Mouse (Mus musculus) forebrain, postnatal 0 days (tissue): Measurements from ENCODE around the gene Tomm5. TPM values are rescaled to one million over a fixed set of nuclear protein-coding genes. Genes with fewer than 3 reads are reported as not detected.
A peak's percentile ranks its signal among the peaks of the same experiment; 100 is the strongest.
"Not testable (repeated sequence)": the region's sequence is repeated elsewhere in the genome, so short reads cannot be mapped to it uniquely, and the experiment has no call there.

Source experiments
- ATAC-seq: fragments of 200-750 bp; cut with Nextera tagmentation; 2 replicates; pipeline ENCODE4 v1.8.0; 2017; ENCODE audit warnings: mild to moderate bottlenecking, moderate library complexity
- DNase-seq: peaks from one replicate; pipeline ENCODE4 v3.0.0-alpha.2; 2015
- H3K27ac ChIP-seq: fragments of 300-500 bp; sonication (generic); 2 replicates; pipeline ENCODE4 v1.5.1; 2014; ENCODE audit warnings: low read depth, mild to moderate bottlenecking, antibody characterized with exemption, low read length, moderate library complexity, mixed read lengths
- H3K27me3 ChIP-seq: fragments of 300-500 bp; sonication (generic); 2 replicates; pipeline ENCODE4 v1.6.1; 2014; ENCODE audit warnings: mild to moderate bottlenecking, low read length, mixed read lengths; ENCODE audit not compliant: insufficient read depth
- H3K36me3 ChIP-seq: fragments of 300-500 bp; sonication (generic); 2 replicates; pipeline ENCODE4 v1.6.1; 2014; ENCODE audit warnings: mild to moderate bottlenecking, moderate library complexity; ENCODE audit not compliant: insufficient read depth
- H3K4me1 ChIP-seq: fragments of 300-500 bp; sonication (generic); 2 replicates; pipeline ENCODE4 v1.6.1; 2014; ENCODE audit warnings: antibody characterized with exemption; ENCODE audit not compliant: insufficient read depth
- H3K4me2 ChIP-seq: fragments of 300-500 bp; sonication (generic); 2 replicates; pipeline ENCODE4 v1.6.1; 2014; ENCODE audit warnings: low read depth, mild to moderate bottlenecking, moderate library complexity
- H3K4me3 ChIP-seq: fragments of 300-500 bp; sonication (generic); 2 replicates; pipeline ENCODE4 v1.5.1; 2014; ENCODE audit warnings: low read depth, low read length, mixed read lengths
- H3K9ac ChIP-seq: fragments of 300-500 bp; sonication (generic); 2 replicates; pipeline ENCODE4 v1.6.1; 2014; ENCODE audit warnings: mild to moderate bottlenecking
- H3K9me3 ChIP-seq: fragments of 300-500 bp; sonication (generic); 2 replicates; pipeline ENCODE4 v1.6.1; 2016; ENCODE audit warnings: low read length
- CTCF ChIP-seq: sonication (generic); IDR thresholded peaks from 2 replicates; pipeline ENCODE4 v1.5.1; 2016; ENCODE audit warnings: antibody characterized with exemption, control low read depth, low read depth
- WGBS: fragments of 180-500 bp; shearing (Covaris S2); extraction: QIAGEN DNeasy Blood & Tissue Kit; methylation state at CpG from one replicate; pipeline ENCODE4 v1.1.7; 2014; 5-methylcytosine and 5-hydroxymethylcytosine counted together
- polyA plus RNA-seq: library from polyadenylated mRNA; unstranded; fragments of >200 nt; fragmentation: Nextera tagmentation; extraction: Ambion mirVana; gene quantifications from 2 replicates; pipeline ENCODE4 v1.2.1, GENCODE M21; 2015
- total RNA-seq: library from RNA; depleted of rRNA; stranded (reverse); fragments of >200 nt; gene quantifications from 2 replicates; pipeline ENCODE4 v1.2.3, GENCODE M21; 2014

The Tomm5 gene
- total and polyA plus RNA-seq, 2 experiments from 2014 or later: 114 to 208 TPM

- Histone ChIP-seq H3K27me3 (no peaks in the 10 kb centered on the region), H3K9me3 (no peaks in the 10 kb centered on the region), H3K36me3 (no peaks in the 10 kb centered on the region), H3K27ac (peak within 1 kb of the TSS; percentile 92), H3K4me3 (peak within 1 kb of the TSS; percentile 92), H3K4me2 (peak within 1 kb of the TSS; percentile 65), H3K9ac (peak within 1 kb of the TSS; percentile 92), H3K4me1 (peaks cover 12% of the 10 kb centered on the region; the same call in 1 of the 2 replicates)
- DNase-seq (peak; percentile 92), ATAC-seq (peak; percentile 87)
- no peak for TF ChIP-seq CTCF
- 2% methylated on average over 77 of the region's 77 CpGs for WGBS
These were observed 23.7 kb downstream of the Tomm5 start, which contains the start of gene Fbxo10 for GRCm38 (mm10) chr4:45084021-45084894. Gene Fbxo10 (minus strand): TSS chr4:45084604.

GRCm38 (mm10) chr4:45083487-45083886 lies 24.4 kb downstream of the Tomm5 start:
- H3K9ac ChIP-seq: peak overlapping the region; percentile 92
- peaks cover 4% of the 10 kb centered on the region; the same call in 1 of the 2 replicates for H3K36me3 ChIP-seq
- H3K27ac ChIP-seq: peak overlapping the region; percentile 92
- WGBS: under 1% methylated on average over 8 of the region's 8 CpGs
- no peak for TF ChIP-seq CTCF
- H3K27me3 ChIP-seq: no peaks in the 10 kb centered on the region
- H3K4me3 ChIP-seq: peak overlapping the region; percentile 92
- peaks cover 12% of the 10 kb centered on the region; the same call in 1 of the 2 replicates for H3K4me1 ChIP-seq
- peak overlapping the region; percentile 65 for H3K4me2 ChIP-seq
- no peaks in the 10 kb centered on the region for H3K9me3 ChIP-seq
- DNase-seq (peak; percentile 80), ATAC-seq (peak; percentile 57)

- DNase-seq (peak; percentile 65), ATAC-seq (peak; percentile 1; the same call in 1 of the 2 replicates)
- peak overlapping the region; percentile 92 for H3K27ac ChIP-seq
- peak overlapping the region; percentile 65 for H3K4me2 ChIP-seq
- no peak; the same call in 1 of the 2 replicates for TF ChIP-seq CTCF
- H3K27me3 ChIP-seq: no peaks in the 10 kb centered on the region
- H3K9me3 ChIP-seq: no peaks in the 10 kb centered on the region
- peaks cover 12% of the 10 kb centered on the region; the same call in 1 of the 2 replicates for H3K4me1 ChIP-seq
- H3K4me3 ChIP-seq: peak overlapping the region; percentile 92
- 58% methylated on average over 9 of the region's 9 CpGs for WGBS
- H3K36me3 ChIP-seq: peaks cover 5% of the 10 kb centered on the region; the same call in 1 of the 2 replicates
- peak overlapping the region; percentile 92 for H3K9ac ChIP-seq
These were observed 25.0 kb downstream of the Tomm5 start for GRCm38 (mm10) chr4:45082951-45083350.

- 63% methylated on average over 4 of the region's 4 CpGs for WGBS
These were observed 26.9 kb downstream of the Tomm5 start for GRCm38 (mm10) chr4:45081041-45081440.

GRCm38 (mm10) chr4:45073544-45073943 lies 34.4 kb downstream of the Tomm5 start:
- Histone ChIP-seq H3K27ac (no peak overlapping the region), H3K4me1 (no peaks in the 10 kb centered on the region), H3K27me3 (no peaks in the 10 kb centered on the region), H3K9me3 (no peaks in the 10 kb centered on the region), H3K4me3 (no peak overlapping the region), H3K9ac (no peak overlapping the region), H3K4me2 (no peak overlapping the region), H3K36me3 (0 out of 2 replicates have a peak, but pooled peaks cover under 1% of the 10 kb centered on the region)
- ATAC-seq (no peak), DNase-seq (no peak)
- no peak for TF ChIP-seq CTCF
- WGBS: 86% methylated on average over 6 of the region's 6 CpGs

More at GRCm38 (mm10) chr4:45081041-45081440, 26.9 kb downstream of the Tomm5 start:
- not testable (repeated sequence) for H3K36me3 ChIP-seq, H3K4me3 ChIP-seq, H3K4me2 ChIP-seq, ATAC-seq, H3K27ac ChIP-seq, DNase-seq, H3K27me3 ChIP-seq, H3K9ac ChIP-seq, H3K9me3 ChIP-seq
- peaks cover 12% of the 10 kb centered on the region; the same call in 1 of the 2 replicates for H3K4me1 ChIP-seq

GRCm38 (mm10) chr4:45072261-45072973 lies 35.5 kb downstream of the Tomm5 start:
- no peaks in the 10 kb centered on the region for H3K4me1 ChIP-seq
- DNase-seq (no peak), ATAC-seq (no peak)
- H3K9ac ChIP-seq: no peak overlapping the region
- 80% methylated on average over 15 of the region's 15 CpGs for WGBS
- H3K9me3 ChIP-seq: no peaks in the 10 kb centered on the region
- H3K4me3 ChIP-seq: no peak overlapping the region
- H3K27me3 ChIP-seq: no peaks in the 10 kb centered on the region
- H3K4me2 ChIP-seq: no peak overlapping the region
- H3K36me3 ChIP-seq: no peaks in the 10 kb centered on the region
- TF ChIP-seq CTCF: no peak
- H3K27ac ChIP-seq: no peak overlapping the region
